Mouse (Mus musculus) E14TG2a.4 (cell line): Measurements from ENCODE around the gene Tmem213.

Experiments used
- CTCF ChIP-seq: conservative IDR thresholded peaks from 2 replicates; pipeline ENCODE4 v1.5.1; 2014; ENCODE audit warnings: low read length
- NANOG ChIP-seq: IDR thresholded peaks from 2 replicates; pipeline ENCODE4 v1.6.1; 2014; ENCODE audit warnings: borderline replicate concordance, low read length, mixed read lengths

DNA sequence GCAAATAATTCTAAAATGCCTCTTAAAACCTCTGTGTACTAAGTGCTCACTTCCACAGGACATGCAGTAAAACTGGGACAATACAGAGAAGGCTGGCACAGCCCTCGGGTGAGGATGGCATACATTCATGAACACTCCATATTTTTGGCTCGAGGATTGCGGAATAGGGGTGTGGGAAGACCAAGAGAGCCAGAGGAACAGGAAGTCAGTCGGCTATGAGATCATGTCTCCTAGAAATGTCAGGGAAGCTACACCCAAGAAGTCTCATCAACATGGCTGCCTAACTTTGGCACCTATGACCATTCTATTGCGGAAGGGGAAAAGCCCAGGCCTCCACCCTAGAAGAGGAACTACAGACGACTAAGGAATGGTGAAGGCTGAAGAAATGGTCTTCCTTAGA is 9.3 kb downstream of the Tmem213 start:
- TF ChIP-seq CTCF (no peak), NANOG (no peak)
